Mouse (Mus musculus) C2C12 (cell line): ENCODE results near the gene Det1. TPM values are rescaled to one million over a fixed set of nuclear protein-coding genes. Genes with fewer than 3 reads are reported as not detected.

Source experiments
- H3K27me3 ChIP-seq: one replicate; pipeline ENCODE4 v1.6.1; 2011; ENCODE audit not compliant: control insufficient read depth, insufficient read depth, insufficient read length
- H3K36me3 ChIP-seq: one replicate; pipeline ENCODE4 v1.6.1; 2011; ENCODE audit not compliant: control insufficient read depth, insufficient read depth
- H3K4me3 ChIP-seq: one replicate; pipeline ENCODE4 v1.5.1; 2011; ENCODE audit warnings: mild to moderate bottlenecking, control low read depth; ENCODE audit not compliant: poor library complexity, insufficient read depth, severe bottlenecking
- H3K79me2 ChIP-seq: one replicate; pipeline ENCODE4 v1.6.1; 2011; ENCODE audit not compliant: control insufficient read depth, insufficient read depth
- H3K79me3 ChIP-seq: one replicate; pipeline ENCODE4 v1.6.1; 2011; ENCODE audit warnings: low read depth, control low read depth
- H3ac ChIP-seq: one replicate; pipeline ENCODE3; 2011; ENCODE audit warnings: low read depth; ENCODE audit not compliant: control insufficient read depth, insufficient read length
- CEBPB ChIP-seq: IDR thresholded peaks from one replicate; pipeline ENCODE4 v1.6.1; 2011; ENCODE audit warnings: low read depth, mild to moderate bottlenecking, control low read depth, moderate library complexity
- CTCF ChIP-seq: IDR thresholded peaks from one replicate; pipeline ENCODE4 v1.5.1; 2011; ENCODE audit not compliant: control insufficient read depth, insufficient read depth, insufficient read length
- FOSL1 ChIP-seq: IDR thresholded peaks from one replicate; pipeline ENCODE4 v1.8.0; 2011; ENCODE audit warnings: mild to moderate bottlenecking, low read length; ENCODE audit not compliant: poor library complexity, insufficient read depth, severe bottlenecking
- MAX ChIP-seq: IDR thresholded peaks from one replicate; pipeline ENCODE4 v1.6.1; 2011; ENCODE audit warnings: mild to moderate bottlenecking, control low read depth
- MYOD1 ChIP-seq: IDR thresholded peaks from one replicate; pipeline ENCODE4 v1.6.1; 2011; ENCODE audit warnings: low read depth; ENCODE audit not compliant: control insufficient read depth, insufficient read length
- MYOG ChIP-seq: IDR thresholded peaks from one replicate; pipeline ENCODE4 v1.6.1; 2011; ENCODE audit not compliant: control insufficient read depth, insufficient read length; ENCODE audit errors: extremely low read depth
- USF1 ChIP-seq: IDR thresholded peaks from one replicate; pipeline ENCODE4 v1.6.1; 2011; ENCODE audit warnings: low read depth, mild to moderate bottlenecking, control low read depth, moderate library complexity
- polyA plus RNA-seq: library from polyadenylated mRNA; unstranded; fragments of >200 nt; fragmentation: generic; extraction: Trizol; gene quantifications from one replicate; pipeline ENCODE4 v1.2.1, GENCODE M21; 2012; ENCODE audit warnings: missing spikeins

Gene Det1
- polyA plus RNA-seq, 1 experiment = 13.1 TPM

DNA sequence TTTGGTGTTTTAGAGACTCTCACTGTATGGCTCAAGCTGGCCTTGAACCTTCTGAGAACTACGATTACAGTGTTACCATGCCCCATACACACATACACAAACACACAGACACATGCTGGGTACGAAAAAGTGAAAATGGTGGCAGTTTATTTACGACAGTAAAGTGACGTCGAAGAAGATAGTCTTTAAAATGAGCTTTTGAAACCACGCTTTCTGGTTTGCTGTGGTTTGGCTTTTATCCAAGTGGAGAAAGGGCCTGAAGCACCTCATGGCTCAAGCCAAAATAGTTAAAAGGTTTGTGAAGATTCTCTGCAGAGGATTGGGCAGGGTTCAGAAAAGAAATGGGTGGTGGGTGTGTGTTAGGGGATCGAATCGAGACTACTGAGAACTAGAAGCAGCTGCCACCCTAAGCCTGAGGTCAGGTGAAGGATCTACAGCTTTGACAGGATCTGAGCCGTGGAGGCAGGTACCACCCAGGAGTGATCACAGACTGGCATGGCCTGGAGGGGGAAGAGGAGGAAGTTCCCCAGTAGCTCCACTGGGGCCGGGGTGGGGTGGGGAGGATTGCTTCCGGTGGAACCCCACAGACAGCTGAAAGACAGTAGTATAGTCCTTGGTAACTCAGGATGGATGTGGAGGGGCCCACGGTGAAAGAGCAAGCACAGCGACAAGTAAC is 53.0 kb downstream of the Det1 start:
- peaks cover 8% of the 10 kb centered on the region for H3K36me3 ChIP-seq
- H3ac ChIP-seq = no peak overlapping the region
- TF ChIP-seq USF1 (no peak), CEBPB (no peak), MYOG (no peak), CTCF (no peak), MYOD1 (no peak), MAX (no peak), FOSL1 (no peak)
- no peaks in the 10 kb centered on the region for H3K79me2 ChIP-seq
- peaks cover 5% of the 10 kb centered on the region for H3K27me3 ChIP-seq
- no peaks in the 10 kb centered on the region for H3K79me3 ChIP-seq
- no peak overlapping the region for H3K4me3 ChIP-seq

- Histone ChIP-seq H3ac (no peak overlapping the region), H3K36me3 (peaks cover 8% of the 10 kb centered on the region), H3K79me2 (no peaks in the 10 kb centered on the region), H3K4me3 (no peak overlapping the region), H3K27me3 (no peaks in the 10 kb centered on the region), H3K79me3 (no peaks in the 10 kb centered on the region)
- TF ChIP-seq CEBPB = no peak
- TF ChIP-seq USF1 = no peak
- peak; percentile 70 for TF ChIP-seq CTCF
Observed at GRCm38 (mm10) chr7:78791359-78792222, 55.5 kb downstream of the Det1 start.

GRCm38 (mm10) chr7:78787793-78788380 is 59.2 kb downstream of the Det1 start:
- peaks cover 18% of the 10 kb centered on the region for H3K79me2 ChIP-seq
- no peaks in the 10 kb centered on the region for H3K27me3 ChIP-seq
- peaks cover 10% of the 10 kb centered on the region for H3K36me3 ChIP-seq
- TF ChIP-seq MYOG (no peak), CTCF (no peak), USF1 (no peak), MYOD1 (no peak), CEBPB (no peak), FOSL1 (no peak), MAX (no peak)
- peaks cover 1% of the 10 kb centered on the region for H3K79me3 ChIP-seq
- no peak overlapping the region for H3K4me3 ChIP-seq
- H3ac ChIP-seq = no peak overlapping the region

DNA sequence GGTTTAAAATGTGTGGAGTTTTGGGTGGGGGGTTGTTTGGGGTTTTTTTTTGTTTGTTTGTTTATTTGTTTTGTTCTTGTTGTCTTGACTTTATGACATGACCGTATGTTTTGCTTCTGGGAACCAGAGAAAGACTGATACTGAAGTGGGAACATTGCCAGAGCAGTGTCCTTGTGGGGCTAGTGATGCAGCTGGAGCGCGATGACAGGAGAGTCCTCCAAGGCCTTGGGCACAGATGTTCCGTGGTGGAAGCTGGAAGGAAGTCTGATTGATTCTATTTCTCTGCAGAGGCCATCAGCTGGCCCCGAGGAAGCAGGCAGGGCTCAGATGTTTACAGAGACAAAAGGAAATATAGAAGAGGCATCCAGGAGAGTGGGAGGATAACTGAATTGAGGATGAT is 61.2 kb downstream of the Det1 start:
- TF ChIP-seq MYOG (no peak), MAX (no peak), MYOD1 (no peak), CTCF (no peak), CEBPB (no peak), FOSL1 (no peak), USF1 (no peak)
- peaks cover 5% of the 10 kb centered on the region for H3K36me3 ChIP-seq
- no peaks in the 10 kb centered on the region for H3K27me3 ChIP-seq
- H3K79me3 ChIP-seq = peaks cover 7% of the 10 kb centered on the region
- no peak overlapping the region for H3ac ChIP-seq
- no peak overlapping the region for H3K4me3 ChIP-seq
- peaks cover 38% of the 10 kb centered on the region for H3K79me2 ChIP-seq

DNA sequence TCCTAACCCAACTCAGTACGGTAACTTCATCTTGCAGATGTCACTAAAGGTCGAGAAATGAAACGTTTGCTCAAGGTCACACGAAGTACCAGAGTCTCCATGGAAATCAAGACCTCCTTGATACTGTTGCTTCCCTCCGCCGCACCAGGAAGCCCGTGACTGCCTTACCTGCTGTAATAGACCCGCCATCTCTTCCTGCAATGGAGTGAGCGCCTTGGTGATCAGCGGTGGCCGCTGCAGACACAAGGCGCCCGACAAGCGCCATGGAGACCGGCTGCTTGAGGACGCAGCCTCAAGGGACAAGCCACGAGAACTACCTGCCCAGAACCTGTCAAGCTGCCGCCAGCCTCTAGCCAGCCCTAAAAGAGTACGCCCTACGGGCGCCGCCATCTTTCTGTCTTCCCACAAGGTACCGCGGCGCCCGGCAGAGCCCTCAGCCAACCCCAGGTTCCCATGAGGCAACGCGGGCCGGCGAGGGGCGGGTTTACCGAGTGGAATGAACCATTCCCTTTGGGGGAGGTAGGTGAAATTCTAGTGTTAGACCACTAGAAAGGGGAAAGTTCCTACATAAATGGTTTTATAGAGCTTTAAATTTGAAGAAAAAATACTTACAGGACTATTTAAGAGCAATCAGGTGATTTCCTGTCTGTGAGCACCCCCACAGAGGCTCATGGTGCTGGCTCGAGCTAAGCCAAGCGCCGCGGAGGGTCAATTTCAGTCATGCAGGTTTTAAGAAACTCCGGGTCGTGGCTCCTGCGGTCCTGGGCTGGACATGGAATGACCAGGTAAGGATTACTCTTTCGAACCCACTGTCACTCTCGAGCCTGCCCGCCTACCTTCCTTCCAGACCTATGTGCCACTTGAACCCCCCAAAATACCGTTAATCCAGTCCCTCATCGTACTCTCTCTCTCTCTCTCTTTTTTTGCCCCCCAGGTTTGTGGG is 64.2 kb downstream of the Det1 start, which contains the start of the genes Mrps11 and Mrpl46:
TSS of gene Mrps11 (plus strand) at position 481 of the 943 bp plus-strand sequence.
TSS of gene Mrpl46 (minus strand) at position 893 of the 943 bp plus-strand sequence.
- Histone ChIP-seq H3K79me3 (peaks cover 7% of the 10 kb centered on the region), H3K27me3 (no peaks in the 10 kb centered on the region), H3ac (peak within 1 kb of the TSS; percentile 93), H3K36me3 (peaks cover 27% of the 10 kb centered on the region), H3K4me3 (peak within 1 kb of the TSS; percentile 82), H3K79me2 (peaks cover 40% of the 10 kb centered on the region)
- no peak for TF ChIP-seq USF1
- no peak for TF ChIP-seq FOSL1
- no peak for TF ChIP-seq CTCF
- no peak for TF ChIP-seq MYOD1
- no peak for TF ChIP-seq MYOG
- no peak for TF ChIP-seq MAX
- no peak for TF ChIP-seq CEBPB
